Mouse (Mus musculus): ENCODE results near the gene Dclk1. TPM values are rescaled to one million over a fixed set of nuclear protein-coding genes. Genes with fewer than 3 reads are reported as not detected.
A peak's percentile ranks its signal among the peaks of the same experiment; 100 is the strongest.

Gene Dclk1
- total RNA-seq, 2 experiments from 2014 or later, result 9.2 to 11.1 TPM

GRCm38 (mm10) chr3:55543929-55544684, 301.9 kb downstream of the Dclk1 start:
- intact Hi-C loops (cut with DNase I; ENCODE audit: low total_unique reads), result no loop called here
- no peak for DNase-seq

GRCm38 (mm10) chr3:55545296-55545695, 303.1 kb downstream of the Dclk1 start:
- intact Hi-C loops (cut with DNase I; ENCODE audit: low total_unique reads), result no loop called here
- DNase-seq, result no peak

GRCm38 (mm10) chr3:55545916-55546315, 303.8 kb downstream of the Dclk1 start:
- intact Hi-C loops (cut with DNase I; ENCODE audit: low total_unique reads), result no loop called here

GRCm38 (mm10) chr3:55547106-55547505, 304.9 kb downstream of the Dclk1 start:
- no peak for DNase-seq
- intact Hi-C loops (cut with DNase I; ENCODE audit: low total_unique reads), result no loop called here

More at GRCm38 (mm10) chr3:55545916-55546315, 303.8 kb downstream of the Dclk1 start:
- no peak for DNase-seq

GRCm38 (mm10) chr3:55549376-55549775, 307.2 kb downstream of the Dclk1 start:
- no peak for DNase-seq
- intact Hi-C loops (cut with DNase I; ENCODE audit: low total_unique reads), result no loop called here

- intact Hi-C loops (cut with DNase I; ENCODE audit: low total_unique reads), result no loop called here
These were observed 308.8 kb downstream of the Dclk1 start for GRCm38 (mm10) chr3:55550962-55551361.

GRCm38 (mm10) chr3:55551912-55552311, 309.7 kb downstream of the Dclk1 start:
- no peak for DNase-seq
- intact Hi-C loops (cut with DNase I; ENCODE audit: low total_unique reads), result no loop called here

More at GRCm38 (mm10) chr3:55550962-55551361, 308.8 kb downstream of the Dclk1 start:
- DNase-seq, result no peak

- intact Hi-C loops (cut with DNase I; ENCODE audit: low total_unique reads), result no loop called here
- DNase-seq, result no peak
These were observed 310.9 kb downstream of the Dclk1 start for GRCm38 (mm10) chr3:55553031-55553430.

- DNase-seq, result no peak
- intact Hi-C loops (cut with DNase I; ENCODE audit: low total_unique reads), result no loop called here
These were observed 313.7 kb downstream of the Dclk1 start for GRCm38 (mm10) chr3:55555848-55556247.

- intact Hi-C loops (cut with DNase I; ENCODE audit: low total_unique reads), result no loop called here
These were observed 316.4 kb downstream of the Dclk1 start for GRCm38 (mm10) chr3:55558570-55558969.

GRCm38 (mm10) chr3:55567476-55567875, 325.3 kb downstream of the Dclk1 start:
- intact Hi-C loops (cut with DNase I; ENCODE audit: low total_unique reads), result no loop called here
- DNase-seq, result no peak

More at GRCm38 (mm10) chr3:55558570-55558969, 316.4 kb downstream of the Dclk1 start:
- DNase-seq, result no peak

GRCm38 (mm10) chr3:55569539-55569938, 327.4 kb downstream of the Dclk1 start:
- intact Hi-C loops (cut with DNase I; ENCODE audit: low total_unique reads), result no loop called here
- no peak for DNase-seq

GRCm38 (mm10) chr3:55571034-55571433, 328.9 kb downstream of the Dclk1 start:
- intact Hi-C loops (cut with DNase I; ENCODE audit: low total_unique reads), result no loop called here
- DNase-seq, result no peak

- intact Hi-C loops (cut with DNase I; ENCODE audit: low total_unique reads), result no loop called here
- DNase-seq, result peak; percentile 52
These were observed 329.6 kb downstream of the Dclk1 start for GRCm38 (mm10) chr3:55571552-55572296.

- no peak for DNase-seq
- intact Hi-C loops (cut with DNase I; ENCODE audit: low total_unique reads), result no loop called here
These were observed 330.1 kb downstream of the Dclk1 start for GRCm38 (mm10) chr3:55572297-55572681.

- intact Hi-C loops (cut with DNase I; ENCODE audit: low total_unique reads), result no loop called here
- no peak for DNase-seq
These were observed 331.8 kb downstream of the Dclk1 start for GRCm38 (mm10) chr3:55574003-55574402.

- intact Hi-C loops (cut with DNase I; ENCODE audit: low total_unique reads), result no loop called here
- DNase-seq, result no peak
These were observed 345.3 kb downstream of the Dclk1 start for GRCm38 (mm10) chr3:55587434-55587971.

GRCm38 (mm10) chr3:55587972-55588946, 346.1 kb downstream of the Dclk1 start:
- DNase-seq, result peak; percentile 67
- intact Hi-C loops (cut with DNase I; ENCODE audit: low total_unique reads), result no loop called here

Data from gastrocnemius, postnatal 14 days (tissue).